26 mouse cellular contexts compared by ENCODE assay signal in the genomic region with DNA sequence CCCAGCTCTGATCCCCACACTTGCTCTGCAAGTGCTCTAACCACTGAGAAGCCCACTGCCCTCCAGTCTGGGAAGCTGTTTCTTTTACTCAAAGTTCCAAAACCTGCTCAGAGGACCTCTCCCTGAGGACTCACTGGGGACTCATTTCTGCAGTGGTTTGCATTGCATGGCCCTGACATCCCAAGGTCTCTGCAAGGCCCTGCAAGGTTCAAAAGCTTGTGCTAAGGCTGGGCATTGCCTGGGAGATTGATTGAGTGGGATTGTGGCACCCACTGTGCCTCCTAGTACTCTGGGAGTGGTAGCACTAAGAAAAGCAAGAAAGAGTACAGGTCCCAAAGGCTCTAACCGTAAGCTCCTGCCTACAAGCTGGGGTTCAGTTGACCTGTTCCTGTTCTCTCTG. TPM values are rescaled to one million over a fixed set of nuclear protein-coding genes. Genes with fewer than 3 reads are reported as not detected.
DNase-seq lines count a peak whose midpoint lies in the region.
"Had no signal": no experiment of that assay in that cellular context is flagged by ENCODE, and none has a peak within 500 bp of the region (broad histone marks: within the 10 kb centered on the region; RNA-seq: fewer than 3 reads in every experiment).

No protein-coding gene starts in this region.

- no peak overlapping the region for H3K27ac ChIP-seq in limb, embryonic 10.5 days
- H3K27ac ChIP-seq: embryonic facial prominence, embryonic 10.5 days; embryonic facial prominence, embryonic 12.5 days; forebrain, embryonic 13.5 days; forebrain, embryonic 15.5 days had no signal

- H3K4me3 ChIP-seq in limb, embryonic 10.5 days, result no peak overlapping the region
- H3K4me3 ChIP-seq: embryonic facial prominence, embryonic 10.5 days; embryonic facial prominence, embryonic 12.5 days; forebrain, embryonic 13.5 days; forebrain, embryonic 15.5 days had no signal

- H3K4me1 ChIP-seq in limb, embryonic 10.5 days, result peaks cover 9% of the 10 kb centered on the region; the same call in 1 of the 2 replicates
- H3K4me1 ChIP-seq: forebrain, embryonic 13.5 days; forebrain, embryonic 15.5 days had no signal

- H3K36me3 ChIP-seq in limb, embryonic 10.5 days, result no peaks in the 10 kb centered on the region
- H3K36me3 ChIP-seq: embryonic facial prominence, embryonic 10.5 days; embryonic facial prominence, embryonic 12.5 days; forebrain, embryonic 15.5 days had no signal

- 81% methylated on average over 1 of the region's 1 CpGs for WGBS in limb, embryonic 10.5 days

- peak; percentile 63 for DNase-seq in adrenal gland, adult 2 months
- no peak for DNase-seq in adrenal gland, adult 18-20 months (ENCODE audit: low spot score in 2 of 2)
- peak; percentile 35 for DNase-seq in adrenal gland, postnatal 10 days
- peak; percentile 31 for DNase-seq in adrenal gland, postnatal 25 days
- no peak for DNase-seq in urinary bladder, adult 2 months (ENCODE audit: low spot score)
- DNase-seq in limb, embryonic 10.5 days (ENCODE audit: low spot score), result no peak
- no peak for DNase-seq in thymus, postnatal 25 days
- DNase-seq: cerebellum, adult 11 months; cerebellum, adult 8-10 months; cerebellum, adult 9-11 months; cerebellum, postnatal 14 days; forebrain, postnatal 0 days had no signal

- H3K9me3 ChIP-seq in limb, embryonic 10.5 days (replicated peaks), result no peaks in the 10 kb centered on the region
- H3K9me3 ChIP-seq: embryonic facial prominence, embryonic 10.5 days; embryonic facial prominence, embryonic 12.5 days; forebrain, embryonic 13.5 days; forebrain, embryonic 15.5 days had no signal

- H3K27me3 ChIP-seq in limb, embryonic 10.5 days (ENCODE audit: low read depth, poor library complexity, severe bottlenecking), result no peaks in the 10 kb centered on the region
- H3K27me3 ChIP-seq: embryonic facial prominence, embryonic 12.5 days; forebrain, embryonic 15.5 days; Patski had no signal

RNA-seq across cellular contexts. Expression of a gene that starts 51.9 kb away (rescaled TPM):
- not detected for total RNA-seq in adrenal gland, adult 2 months (2021)
- not detected in 2 replicates for polyA plus RNA-seq in adrenal gland, adult 2 months (2012; rRNA removed)
- total RNA-seq in adrenal gland, adult 18-20 months (2021), result not detected
- not detected for total RNA-seq in adrenal gland, postnatal 10 days (2021)
- total RNA-seq in adrenal gland, postnatal 25 days (2021), result not detected in 2 replicates
- not detected in 2 replicates for polyA plus RNA-seq in urinary bladder, adult 2 months (2012; rRNA removed)
- not detected in 2 replicates for polyA plus RNA-seq in limb, embryonic 10.5 days (2016; fragmentation: Nextera tagmentation; extraction: Ambion mirVana)
- total RNA-seq: ES-E14; forebrain, postnatal 0 days; gastrocnemius, adult 18-20 months; MEL had no signal
- polyA plus RNA-seq: activated CD4-positive, CD25-positive, alpha-beta regulatory T cell, adult 4 months; brain, embryonic 14.5 days; C2C12; cortical plate, adult 2 months; embryonic facial prominence, embryonic 10.5 days; embryonic facial prominence, embryonic 12.5 days; embryonic facial prominence, embryonic 14.5 days; forebrain, embryonic 11.5 days; forebrain, embryonic 13.5 days; forebrain, embryonic 15.5 days; forebrain, postnatal 0 days; Patski had no signal

Comparison
In these comparisons a context has a peak if more than half of its experiments do, and no peak if none do; other contexts are left out.
1. DNase-seq: peak in adrenal gland, adult 2 months (single experiment), adrenal gland, postnatal 10 days (single experiment) and adrenal gland, postnatal 25 days (single experiment); none in adrenal gland, adult 18-20 months (0 of 2), urinary bladder, adult 2 months (single experiment), limb, embryonic 10.5 days (single experiment) and thymus, postnatal 25 days (single experiment).